In genomic region chr17:5098727-5099126, GRCm38 (mm10) we compare ENCODE assay signal across 14 mouse cellular contexts.
DNase-seq lines count a peak whose midpoint lies in the region; ATAC-seq and TF ChIP-seq lines count a peak whose summit lies in the region.
"Had no signal": no experiment of that assay in that cellular context is flagged by ENCODE, and none has a peak within 500 bp of the region (broad histone marks: within the 10 kb centered on the region; RNA-seq: fewer than 3 reads in every experiment).

No protein-coding gene starts in this region.

- H3K4me3 ChIP-seq in heart, embryonic 13.5 days, result peak overlapping the region; percentile 0; the same call in 1 of the 2 replicates
- no peak overlapping the region for H3K4me3 ChIP-seq in stomach, embryonic 15.5 days (replicated peaks)
- no peak overlapping the region for H3K4me3 ChIP-seq in stomach, postnatal 0 days (ENCODE audit: low read depth, low read length)
- H3K4me3 ChIP-seq in liver, postnatal 0 days (ENCODE audit: low read depth, low read length), result no peak overlapping the region
- H3K4me3 ChIP-seq: midbrain, embryonic 12.5 days; neural tube, embryonic 12.5 days had no signal

- no peak for DNase-seq in heart, postnatal 14 days
- DNase-seq in stomach, postnatal 0 days (ENCODE audit: low spot score), result no peak
- DNase-seq in liver, postnatal 0 days, result no peak
- DNase-seq in urinary bladder, adult 2 months (ENCODE audit: low spot score), result no peak
- DNase-seq in spleen, postnatal 10 days (ENCODE audit: low spot score in 2 of 2), result no peak
- no peak for DNase-seq in frontal cortex, postnatal 36 days (ENCODE audit: low spot score in 2 of 2)
- DNase-seq: adrenal gland, postnatal 10 days; gastrocnemius, postnatal 14 days; retina, postnatal 1 day had no signal

- TF ChIP-seq EP300 in stomach, postnatal 0 days (optimal IDR thresholded peaks at IDR 0.05), result no peak
- TF ChIP-seq EP300 in liver, postnatal 0 days (IDR thresholded peaks at IDR 0.05; ENCODE audit: low read depth), result no peak

- peaks cover 20% of the 10 kb centered on the region for H3K27me3 ChIP-seq in heart, embryonic 13.5 days (replicated peaks)
- no peaks in the 10 kb centered on the region for H3K27me3 ChIP-seq in stomach, embryonic 15.5 days (replicated peaks)
- H3K27me3 ChIP-seq in stomach, postnatal 0 days (ENCODE audit: control insufficient read depth, insufficient read depth, low read length), result no peaks in the 10 kb centered on the region
- H3K27me3 ChIP-seq in liver, postnatal 0 days (ENCODE audit: insufficient read depth, low read length), result no peaks in the 10 kb centered on the region
- H3K27me3 ChIP-seq: midbrain, embryonic 12.5 days; neural tube, embryonic 12.5 days had no signal

- no peaks in the 10 kb centered on the region; the same call in 1 of the 2 replicates for H3K36me3 ChIP-seq in heart, embryonic 13.5 days
- no peaks in the 10 kb centered on the region for H3K36me3 ChIP-seq in stomach, embryonic 15.5 days
- no peaks in the 10 kb centered on the region for H3K36me3 ChIP-seq in stomach, postnatal 0 days (ENCODE audit: control insufficient read depth, insufficient read depth, low read length)
- 0 out of 2 replicates have a peak, but pooled peaks cover 2% of the 10 kb centered on the region for H3K36me3 ChIP-seq in liver, postnatal 0 days (replicated peaks; ENCODE audit: insufficient read depth, low read length)
- H3K36me3 ChIP-seq: midbrain, embryonic 12.5 days; neural tube, embryonic 12.5 days had no signal

- TF ChIP-seq CTCF in stomach, postnatal 0 days (IDR thresholded peaks at IDR 0.05; ENCODE audit: low read depth), result no peak
- TF ChIP-seq CTCF in liver, postnatal 0 days (IDR thresholded peaks at IDR 0.05; ENCODE audit: low read depth), result no peak

- H3K27ac ChIP-seq in heart, embryonic 13.5 days (replicated peaks), result peak overlapping the region; percentile 60
- peak overlapping the region; percentile 28; the same call in 1 of the 2 replicates for H3K27ac ChIP-seq in stomach, embryonic 15.5 days
- no peak overlapping the region for H3K27ac ChIP-seq in stomach, postnatal 0 days (replicated peaks)
- H3K27ac ChIP-seq in liver, postnatal 0 days (ENCODE audit: low read depth), result peak overlapping the region; percentile 77
- H3K27ac ChIP-seq: hindbrain, postnatal 0 days; midbrain, embryonic 12.5 days; neural tube, embryonic 12.5 days had no signal

- H3K9ac ChIP-seq in heart, embryonic 13.5 days, result no peak overlapping the region
- H3K9ac ChIP-seq in stomach, embryonic 15.5 days, result no peak overlapping the region
- no peak overlapping the region for H3K9ac ChIP-seq in stomach, postnatal 0 days (ENCODE audit: low read length)
- H3K9ac ChIP-seq in liver, postnatal 0 days (replicated peaks), result peak overlapping the region; percentile 36; the same call in 1 of the 2 replicates
- H3K9ac ChIP-seq: midbrain, embryonic 12.5 days; neural tube, embryonic 12.5 days had no signal

- peak overlapping the region; percentile 51 for H3K4me2 ChIP-seq in heart, embryonic 13.5 days
- no peak overlapping the region for H3K4me2 ChIP-seq in stomach, embryonic 15.5 days
- no peak overlapping the region for H3K4me2 ChIP-seq in stomach, postnatal 0 days (replicated peaks; ENCODE audit: low read depth)
- H3K4me2 ChIP-seq in liver, postnatal 0 days (ENCODE audit: low read depth, low read length), result peak overlapping the region; percentile 59
- H3K4me2 ChIP-seq: midbrain, embryonic 12.5 days; neural tube, embryonic 12.5 days had no signal

- 34% methylated on average over 7 of the region's 7 CpGs for WGBS in heart, embryonic 13.5 days
- WGBS in stomach, embryonic 15.5 days, result 62% methylated on average over 7 of the region's 7 CpGs
- WGBS in stomach, postnatal 0 days, result 70% methylated on average over 7 of the region's 7 CpGs
- 55% methylated on average over 7 of the region's 7 CpGs for WGBS in liver, postnatal 0 days (ENCODE audit: insufficient replicate concordance)

- H3K9me3 ChIP-seq in heart, embryonic 13.5 days, result no peaks in the 10 kb centered on the region
- no peaks in the 10 kb centered on the region for H3K9me3 ChIP-seq in stomach, embryonic 15.5 days
- H3K9me3 ChIP-seq in stomach, postnatal 0 days (ENCODE audit: control insufficient read depth, low read length), result no peaks in the 10 kb centered on the region
- H3K9me3 ChIP-seq in liver, postnatal 0 days (ENCODE audit: low read length), result no peaks in the 10 kb centered on the region
- H3K9me3 ChIP-seq: midbrain, embryonic 12.5 days; neural tube, embryonic 12.5 days had no signal

- H3K4me1 ChIP-seq in heart, embryonic 13.5 days, result peaks cover 75% of the 10 kb centered on the region
- H3K4me1 ChIP-seq in stomach, embryonic 15.5 days, result peaks cover 30% of the 10 kb centered on the region; the same call in 1 of the 2 replicates
- H3K4me1 ChIP-seq in stomach, postnatal 0 days (replicated peaks; ENCODE audit: control insufficient read depth, insufficient read depth), result no peaks in the 10 kb centered on the region; the same call in 1 of the 2 replicates
- H3K4me1 ChIP-seq in liver, postnatal 0 days (ENCODE audit: insufficient read depth), result peaks cover 50% of the 10 kb centered on the region

- ATAC-seq in heart, embryonic 13.5 days (ENCODE audit: extremely low read depth, insufficient number of reproducible peaks, low FRiP score, low TSS enrichment), result no peak
- ATAC-seq in stomach, embryonic 15.5 days (ENCODE audit: insufficient read depth, low FRiP score, low read depth), result peak; percentile 37; the same call in 1 of the 2 replicates
- ATAC-seq in stomach, postnatal 0 days (ENCODE audit: low FRiP score, low TSS enrichment), result no peak
- peak; percentile 44 for ATAC-seq in liver, postnatal 0 days
- ATAC-seq: hindbrain, postnatal 0 days had no signal

- intact Hi-C loops in heart, postnatal 14 days (cut with DNase I), result no loop called here

Comparison
In these comparisons a context has a peak if more than half of its experiments do, and no peak if none do; other contexts are left out.
1. ATAC-seq: peak in stomach, embryonic 15.5 days (single experiment) and liver, postnatal 0 days (single experiment); none in heart, embryonic 13.5 days (single experiment) and stomach, postnatal 0 days (single experiment).
2. H3K4me2 ChIP-seq: peak in heart, embryonic 13.5 days (single experiment) and liver, postnatal 0 days (single experiment); none in stomach, embryonic 15.5 days (single experiment) and stomach, postnatal 0 days (single experiment).